ENCODE assay signal across 18 mouse cellular contexts in the genomic region with DNA sequence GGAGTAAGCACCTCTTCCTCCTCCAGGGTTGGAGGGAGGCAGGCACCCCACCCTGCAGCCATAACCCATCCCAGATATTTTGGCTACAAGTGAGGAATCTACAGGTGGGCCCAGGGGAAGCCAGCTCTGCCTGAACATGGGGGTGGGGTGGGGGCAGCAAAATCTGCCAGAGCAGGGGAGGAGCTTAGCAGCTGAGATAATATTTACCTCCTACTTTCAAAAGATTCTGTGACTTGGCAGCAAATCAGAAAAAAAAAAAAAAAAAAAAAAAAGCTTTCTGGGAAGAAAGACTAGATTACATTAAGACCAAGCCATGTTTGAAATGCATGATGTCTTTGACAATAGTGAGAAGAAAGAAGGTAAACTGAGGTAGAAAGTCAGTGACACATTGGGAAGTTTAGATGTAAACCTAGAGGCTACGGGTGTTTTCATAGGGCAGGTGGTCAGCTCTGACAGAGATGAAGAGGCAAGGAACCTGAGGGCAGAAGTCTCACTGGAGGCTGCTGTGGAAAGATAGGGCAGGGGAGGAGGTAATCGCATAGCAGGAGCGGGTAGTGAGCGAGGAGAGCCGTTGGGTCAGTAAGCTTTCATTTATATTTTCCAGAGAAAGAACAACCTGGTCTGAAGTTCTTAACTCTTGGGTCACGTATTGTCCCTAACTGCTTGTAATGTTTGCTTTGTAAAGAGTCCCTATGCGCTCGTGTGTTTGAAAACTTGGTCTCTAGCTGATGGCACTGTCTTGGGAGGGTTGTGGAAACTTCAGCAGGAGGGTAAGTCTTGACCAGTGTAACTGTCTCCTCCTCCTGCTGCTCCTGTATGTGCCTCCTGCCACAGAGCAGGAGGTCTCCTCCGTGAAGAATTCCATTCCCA. TPM values are rescaled to one million over a fixed set of nuclear protein-coding genes. Genes with fewer than 3 reads are reported as not detected.
DNase-seq lines count a peak whose midpoint lies in the region; ATAC-seq lines count a peak whose summit lies in the region.
"Had no signal": no experiment of that assay in that cellular context is flagged by ENCODE, and none has a peak within 500 bp of the region (broad histone marks: within the 10 kb centered on the region; RNA-seq: fewer than 3 reads in every experiment).

No protein-coding gene starts in this region.

- H3K27me3 ChIP-seq in embryonic facial prominence, embryonic 15.5 days: no peaks in the 10 kb centered on the region
- no peaks in the 10 kb centered on the region for H3K27me3 ChIP-seq in embryonic facial prominence, embryonic 10.5 days (replicated peaks; ENCODE audit: low read depth, poor library complexity, severe bottlenecking)
- no peaks in the 10 kb centered on the region for H3K27me3 ChIP-seq in lung, embryonic 15.5 days
- H3K27me3 ChIP-seq: forebrain, embryonic 15.5 days; heart, embryonic 15.5 days; hindbrain, embryonic 13.5 days; megakaryocyte, embryonic 14.5 days; Patski had no signal

- H3K4me2 ChIP-seq in embryonic facial prominence, embryonic 15.5 days (replicated peaks): no peak overlapping the region
- H3K4me2 ChIP-seq in lung, embryonic 15.5 days: peak overlapping the region; percentile 22; the same call in 1 of the 2 replicates
- H3K4me2 ChIP-seq: forebrain, embryonic 15.5 days; heart, embryonic 15.5 days; hindbrain, embryonic 13.5 days had no signal

- H3K9me3 ChIP-seq in embryonic facial prominence, embryonic 15.5 days (replicated peaks): no peaks in the 10 kb centered on the region
- no peaks in the 10 kb centered on the region for H3K9me3 ChIP-seq in embryonic facial prominence, embryonic 10.5 days
- no peaks in the 10 kb centered on the region for H3K9me3 ChIP-seq in lung, embryonic 15.5 days
- H3K9me3 ChIP-seq: forebrain, embryonic 15.5 days; heart, embryonic 15.5 days; hindbrain, embryonic 13.5 days had no signal

- 68% methylated on average over 9 of the region's 9 CpGs for WGBS in embryonic facial prominence, embryonic 15.5 days
- 79% methylated on average over 9 of the region's 9 CpGs for WGBS in embryonic facial prominence, embryonic 10.5 days
- 33% methylated on average over 9 of the region's 9 CpGs for WGBS in lung, embryonic 15.5 days

- no peak for DNase-seq in embryonic facial prominence, embryonic 10.5 days (ENCODE audit: low spot score)
- DNase-seq in lung, postnatal 25 days (ENCODE audit: low spot score): no peak
- DNase-seq in cerebellum, postnatal 36 days: no peak
- DNase-seq in adrenal gland, postnatal 4 days (ENCODE audit: low spot score in 2 of 2): no peak
- DNase-seq: cerebellum, adult 9-11 months; kidney, adult 11 months; right cerebral cortex, postnatal 14 days; thymus, postnatal 4 days had no signal

- ATAC-seq in embryonic facial prominence, embryonic 15.5 days (ENCODE audit: insufficient number of reproducible peaks, low FRiP score, low TSS enrichment, low read depth): peak; percentile 24; the same call in 1 of the 2 replicates
- peak; percentile 45; the same call in 1 of the 2 replicates for ATAC-seq in lung, embryonic 15.5 days (ENCODE audit: borderline replicate concordance, extremely low read depth, low FRiP score, low TSS enrichment)
- peak; percentile 95 for ATAC-seq in erythroid progenitor cell, adult 5-6 weeks (replicated peaks; ENCODE audit: low FRiP score, poor library complexity, severe bottlenecking)
- peak; percentile 59 for ATAC-seq in megakaryocyte progenitor cell, adult 5-6 weeks (replicated peaks; ENCODE audit: poor library complexity)
- ATAC-seq: forebrain, embryonic 15.5 days; Patski had no signal

- no peaks in the 10 kb centered on the region for H3K36me3 ChIP-seq in embryonic facial prominence, embryonic 15.5 days
- no peaks in the 10 kb centered on the region for H3K36me3 ChIP-seq in embryonic facial prominence, embryonic 10.5 days (replicated peaks)
- H3K36me3 ChIP-seq in lung, embryonic 15.5 days: no peaks in the 10 kb centered on the region
- H3K36me3 ChIP-seq: forebrain, embryonic 15.5 days; heart, embryonic 15.5 days; hindbrain, embryonic 13.5 days had no signal

- H3K27ac ChIP-seq in embryonic facial prominence, embryonic 15.5 days (replicated peaks): no peak overlapping the region
- H3K27ac ChIP-seq in embryonic facial prominence, embryonic 10.5 days (replicated peaks): no peak overlapping the region
- peak overlapping the region; percentile 78 for H3K27ac ChIP-seq in lung, embryonic 15.5 days
- H3K27ac ChIP-seq: forebrain, embryonic 15.5 days; heart, embryonic 15.5 days; hindbrain, embryonic 13.5 days had no signal

- H3K9ac ChIP-seq in embryonic facial prominence, embryonic 15.5 days: no peak overlapping the region
- no peak overlapping the region for H3K9ac ChIP-seq in lung, embryonic 15.5 days
- H3K9ac ChIP-seq: forebrain, embryonic 15.5 days; heart, embryonic 15.5 days; hindbrain, embryonic 13.5 days had no signal

- peaks cover 21% of the 10 kb centered on the region for H3K4me1 ChIP-seq in embryonic facial prominence, embryonic 15.5 days
- H3K4me1 ChIP-seq in embryonic facial prominence, embryonic 10.5 days: peaks cover 53% of the 10 kb centered on the region
- peaks cover 25% of the 10 kb centered on the region for H3K4me1 ChIP-seq in lung, embryonic 15.5 days

- no peak overlapping the region for H3K4me3 ChIP-seq in embryonic facial prominence, embryonic 15.5 days (replicated peaks)
- no peak overlapping the region for H3K4me3 ChIP-seq in embryonic facial prominence, embryonic 10.5 days
- H3K4me3 ChIP-seq in lung, embryonic 15.5 days: no peak overlapping the region
- H3K4me3 ChIP-seq: forebrain, embryonic 15.5 days; heart, embryonic 15.5 days; hindbrain, embryonic 13.5 days; myocyte had no signal

RNA-seq across cellular contexts. Expression of a gene that starts 9.0 kb away (rescaled TPM):
- 24.5 and 25.1 TPM in 2 replicates for polyA plus RNA-seq in embryonic facial prominence, embryonic 15.5 days (2015; fragmentation: Nextera tagmentation; extraction: Ambion mirVana)
- polyA plus RNA-seq in embryonic facial prominence, embryonic 10.5 days (2016; fragmentation: Nextera tagmentation; extraction: Ambion mirVana): 38.9 and 39.8 TPM in 2 replicates
- 24.1 and 27.3 TPM in 2 replicates for polyA plus RNA-seq in lung, embryonic 15.5 days (2015; fragmentation: Nextera tagmentation; extraction: Ambion mirVana)
- total RNA-seq in erythroid progenitor cell, adult 5-6 weeks (2015; ENCODE audit: low replicate concordance): 48.3 and 78.4 TPM in 2 replicates
- total RNA-seq in erythroid progenitor cell, adult 5-6 weeks (2017; ENCODE audit: low replicate concordance): 73.2 and 98.7 TPM in 2 replicates
- 39.3 and 42.5 TPM in 2 replicates for total RNA-seq in megakaryocyte progenitor cell, adult 5-6 weeks (2015)
- 28.8 and 38.8 TPM in 2 replicates for total RNA-seq in megakaryocyte progenitor cell, adult 5-6 weeks (2017)
- total RNA-seq in adrenal gland, postnatal 4 days (2021): 100 to 1,000 TPM; 114 to 120 TPM

RNA-seq across cellular contexts. Expression of a gene that starts 25.3 kb away (rescaled TPM):
- polyA plus RNA-seq in embryonic facial prominence, embryonic 15.5 days (2015; fragmentation: Nextera tagmentation; extraction: Ambion mirVana): 4.3 and 5.6 TPM in 2 replicates
- polyA plus RNA-seq in embryonic facial prominence, embryonic 10.5 days (2016; fragmentation: Nextera tagmentation; extraction: Ambion mirVana): 2.3 and 2.5 TPM in 2 replicates
- polyA plus RNA-seq in lung, embryonic 15.5 days (2015; fragmentation: Nextera tagmentation; extraction: Ambion mirVana): 6.4 and 6.8 TPM in 2 replicates
- total RNA-seq in erythroid progenitor cell, adult 5-6 weeks (2015; ENCODE audit: low replicate concordance): 2.5 and 12.2 TPM in 2 replicates
- total RNA-seq in erythroid progenitor cell, adult 5-6 weeks (2017; ENCODE audit: low replicate concordance): 7.3 and 8.3 TPM in 2 replicates
- not detected in 2 replicates for total RNA-seq in megakaryocyte progenitor cell, adult 5-6 weeks (2015)
- not detected in 2 replicates for total RNA-seq in megakaryocyte progenitor cell, adult 5-6 weeks (2017)
- 100 to 1,000 TPM; 103 to 106 TPM for total RNA-seq in adrenal gland, postnatal 4 days (2021)

Comparison
In these comparisons a context has a peak if more than half of its experiments do, and no peak if none do; other contexts are left out.
1. ATAC-seq: peak in every context shown above with its lines; median percentile 95 in erythroid progenitor cell, adult 5-6 weeks; 59 in megakaryocyte progenitor cell, adult 5-6 weeks; 45 in lung, embryonic 15.5 days; 24 in embryonic facial prominence, embryonic 15.5 days.